Mouse (Mus musculus) natural killer cell, adult 2 months (primary cell): Measurements from ENCODE around the gene Olfr150.
"Not testable (repeated sequence)": the region's sequence is repeated elsewhere in the genome, so short reads cannot be mapped to it uniquely, and the experiment has no call there.

ENCODE experiments used
- DNase-seq, 2 experiments: peaks; one replicate each; pipeline ENCODE4 v3.0.0; 2022; ENCODE audit warnings: low spot score in 2 of 2

The Olfr150 gene

DNA sequence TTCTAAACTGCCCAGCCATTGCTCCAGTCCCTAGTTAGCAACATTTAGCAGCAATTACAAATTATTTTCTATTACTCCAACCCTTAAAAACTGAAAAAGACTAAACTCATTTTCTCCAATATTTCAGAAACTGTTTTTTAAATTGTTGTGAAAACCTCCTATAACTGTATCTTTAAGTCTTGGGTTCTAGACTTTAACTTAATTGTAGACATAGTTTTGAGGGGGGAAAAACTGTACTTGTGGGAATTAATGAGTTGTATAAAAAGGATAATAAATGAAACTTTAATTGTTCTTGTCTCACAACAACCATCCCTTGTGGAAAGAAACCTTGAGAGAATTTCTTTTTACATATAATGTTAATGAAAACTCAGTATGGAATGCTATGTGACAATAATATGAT, at the start of gene Olfr150:
Olfr150 (plus strand) TSS at position 301 of the 400 bp plus-strand sequence.
- DNase-seq, result no peak

DNA sequence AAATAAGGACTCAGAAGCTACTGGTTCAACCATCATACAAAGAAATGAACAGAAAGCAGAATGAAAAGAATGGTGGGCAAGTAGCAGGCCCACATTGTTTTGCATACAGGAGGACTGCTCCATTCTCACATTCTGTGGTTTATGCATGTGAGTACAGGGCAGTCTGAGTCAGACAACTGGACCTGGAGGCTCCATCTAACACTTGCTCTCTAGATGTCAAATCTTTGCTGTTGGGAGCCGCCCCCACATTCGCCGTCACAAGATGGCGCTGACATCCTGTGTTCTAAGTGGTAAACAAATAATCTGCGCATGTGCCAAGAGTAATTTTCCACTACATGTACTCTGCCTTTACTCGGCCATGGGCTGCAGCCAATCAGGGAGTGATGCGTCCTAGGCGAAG, 29.7 kb upstream of the Olfr150 start:
- not testable (repeated sequence) for DNase-seq

DNA sequence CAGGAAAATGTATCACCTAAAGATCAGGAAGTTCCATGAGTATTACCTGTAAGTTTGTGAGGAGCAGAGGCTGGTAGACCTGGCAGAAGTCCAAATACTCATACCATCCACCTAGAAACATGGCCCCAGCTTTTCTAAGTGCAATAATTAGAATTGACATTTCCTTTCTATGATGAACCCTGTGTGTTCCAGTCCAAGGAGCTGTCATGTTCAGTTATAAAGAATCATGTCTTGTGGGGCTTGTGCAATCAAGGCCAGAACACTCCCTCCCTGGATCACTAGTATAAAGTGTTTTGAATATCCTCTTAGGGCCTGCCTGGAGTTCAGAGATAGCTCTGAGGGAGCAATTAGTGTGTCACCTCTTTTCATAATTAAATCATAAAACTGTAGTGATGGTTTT, 23.8 kb upstream of the Olfr150 start, which contains the start of gene Olfr149:
Olfr149 (minus strand) TSS at position 101 of the 400 bp plus-strand sequence.
- DNase-seq, result no peak

DNA sequence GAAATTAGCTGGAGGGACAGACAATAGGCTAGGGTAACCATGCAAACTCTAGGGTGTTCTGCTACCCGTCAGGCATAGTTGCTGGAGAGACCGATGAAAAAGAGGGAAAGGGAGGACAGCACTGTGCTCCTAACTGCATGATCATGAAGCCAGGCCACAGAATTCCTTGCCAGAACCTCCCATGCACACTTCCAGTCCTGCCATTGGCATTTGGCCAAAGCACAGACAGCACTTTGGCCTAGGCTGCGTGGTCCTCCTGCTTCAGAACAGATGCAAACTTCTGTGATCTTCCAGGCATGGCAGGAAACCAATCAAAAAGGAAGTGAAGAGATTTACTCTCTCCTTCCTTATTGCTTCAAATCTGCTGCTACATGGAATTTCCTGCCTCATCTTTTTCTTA, 21.8 kb upstream of the Olfr150 start:
- no peak for DNase-seq

DNA sequence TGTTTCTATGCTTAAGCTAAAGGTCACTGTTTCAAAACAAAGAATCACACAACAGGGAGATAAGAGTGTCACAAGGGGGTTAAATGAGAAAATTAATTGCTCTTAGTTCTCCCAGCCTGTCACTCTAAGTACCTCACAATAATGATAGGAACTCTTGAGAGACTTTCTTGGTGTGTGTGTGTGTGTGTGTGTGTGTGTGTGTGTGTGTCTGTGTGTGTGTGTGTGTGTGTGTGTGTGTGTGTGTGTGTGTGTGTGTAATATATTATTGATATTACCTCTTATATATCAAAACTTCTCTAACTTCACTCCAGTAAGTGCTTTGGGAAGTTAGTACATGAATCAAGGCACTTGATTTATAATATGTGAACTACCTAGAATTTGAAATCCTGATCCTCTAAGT, 19.7 kb upstream of the Olfr150 start, which contains the start of gene Olfr965:
Olfr965 (plus strand) TSS at position 301 of the 400 bp plus-strand sequence.
- DNase-seq, result no peak

DNA sequence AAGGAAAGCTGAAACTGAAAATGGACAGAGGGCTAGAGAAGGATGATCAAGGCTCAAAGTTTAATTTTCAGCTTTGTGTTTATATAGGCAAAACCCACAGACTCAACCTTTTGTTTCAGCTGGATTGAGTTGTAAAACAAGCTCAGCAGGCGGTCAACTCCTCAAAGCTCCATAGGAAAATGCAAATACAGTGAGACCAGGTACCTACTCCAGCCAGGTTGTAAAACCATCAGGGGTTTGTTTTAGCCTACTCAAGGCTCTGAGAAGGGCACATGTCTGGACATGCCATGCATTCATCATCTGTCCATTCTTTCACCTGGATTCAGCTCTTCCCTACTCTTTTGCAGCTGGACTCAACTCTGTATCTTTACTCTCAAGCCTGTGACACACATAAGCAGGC, 10.0 kb downstream of the Olfr150 start:
- no peak for DNase-seq

DNA sequence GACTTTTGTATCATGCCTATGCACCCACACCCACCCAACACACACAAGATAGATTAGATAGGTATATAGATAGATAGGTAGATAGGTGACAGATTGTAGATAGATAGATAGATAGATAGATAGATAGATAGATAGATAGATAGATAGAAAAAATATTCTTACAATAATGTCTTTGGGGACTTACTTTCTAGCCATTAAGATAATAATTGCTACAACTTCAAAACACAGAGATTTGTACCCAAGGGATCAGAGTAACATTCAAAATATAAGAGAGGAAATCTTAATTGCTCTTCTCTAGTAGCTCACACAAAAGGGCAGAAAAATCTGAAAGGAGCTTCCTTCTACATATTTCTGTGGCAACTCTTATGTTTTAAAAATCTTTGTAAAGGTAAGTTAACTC, 15.2 kb downstream of the Olfr150 start, which contains the start of gene Olfr967:
Olfr967 (plus strand) TSS at position 301 of the 400 bp plus-strand sequence.
- DNase-seq, result no peak

DNA sequence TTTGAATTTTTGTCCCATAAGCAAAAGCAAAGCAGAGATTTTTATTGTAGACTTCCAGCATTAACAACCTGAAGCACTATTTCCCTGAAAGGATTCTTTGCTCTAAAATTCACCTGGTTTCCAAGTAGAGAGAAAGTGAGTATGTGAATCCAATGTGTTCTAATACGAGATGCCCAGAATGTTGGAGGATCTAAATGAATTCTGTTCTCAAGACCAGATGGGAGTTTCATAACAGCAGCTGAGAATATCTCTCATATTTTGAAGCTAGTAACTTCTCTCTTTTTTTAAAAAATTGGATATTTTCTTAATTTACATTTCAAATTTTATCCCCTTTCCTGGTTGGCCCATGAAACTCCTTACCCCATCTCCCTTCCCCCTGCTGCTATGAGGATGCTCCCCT, 15.7 kb downstream of the Olfr150 start:
- no peak for DNase-seq

DNA sequence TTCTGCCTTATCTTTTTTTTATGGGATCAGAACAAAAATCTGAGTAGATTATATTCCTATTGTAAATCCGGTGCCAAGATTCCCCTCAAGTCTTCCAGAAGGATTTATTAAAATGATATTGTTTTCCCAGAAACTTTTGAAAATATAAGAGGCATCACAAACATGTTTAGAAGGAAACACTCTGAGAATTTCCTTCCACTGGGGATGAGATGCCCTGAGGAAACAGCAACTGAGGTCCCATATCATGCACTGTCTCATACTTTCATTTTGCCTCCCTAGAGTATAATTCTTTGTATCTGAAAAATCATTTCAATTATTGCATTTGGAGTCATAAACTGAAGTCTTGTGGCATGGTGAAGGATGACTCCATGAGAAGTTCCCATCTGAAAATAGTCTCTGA, 52.4 kb downstream of the Olfr150 start, which contains the start of gene Olfr968:
Olfr968 (minus strand) TSS at position 101 of the 400 bp plus-strand sequence.
- no peak for DNase-seq
